Mouse (Mus musculus): ENCODE results near the gene Tspan17. TPM values are rescaled to one million over a fixed set of nuclear protein-coding genes. Genes with fewer than 3 reads are reported as not detected.
A peak's percentile ranks its signal among the peaks of the same experiment; 100 is the strongest.

Gene Tspan17
- total RNA-seq, 1 experiment, result 10.4 TPM

GRCm38 (mm10) chr13:54756156-54756712, 32.9 kb upstream of the Tspan17 start:
- Histone ChIP-seq H3K36me3 (ENCODE audit: control insufficient read depth, insufficient read depth, low read length, poor library complexity, severe bottlenecking) (no peaks in the 10 kb centered on the region), H3K9ac (ENCODE audit: insufficient read depth, low read depth, low read length, poor library complexity, severe bottlenecking) (no peak overlapping the region), H3K27ac (ENCODE audit: insufficient read depth, low read depth, low read length, poor library complexity, severe bottlenecking) (no peak overlapping the region), H3K9me3 (ENCODE audit: control insufficient read depth, insufficient read depth, low read depth, low read length) (no peaks in the 10 kb centered on the region), H3K4me3 (ENCODE audit: insufficient read depth in 1 of 2, low read depth in 1 of 2, low read length in 2 of 2, poor library complexity in 1 of 2, severe bottlenecking in 1 of 2) (no peak overlapping the region), H3K4me1 (ENCODE audit: control insufficient read depth in 2 of 2, insufficient read depth in 2 of 2, low read length in 2 of 2, poor library complexity in 1 of 2) (peaks cover 0 to 7% of the 10 kb centered on the region in 2 experiments; a peak in 2 of 4 replicates)
- no peak for DNase-seq (ENCODE audit: low read depth, low spot score)
- in situ Hi-C loops (cut with MboI; ENCODE audit: low sequenced_read_pairs in 2 of 2, unreplicated experiment in 2 of 2), result no loop called here
- TF ChIP-seq CHD2 (IDR thresholded peaks at IDR 0.05; ENCODE audit: low read depth, low read length) (no peak), MAFK (IDR thresholded peaks at IDR 0.05; ENCODE audit: insufficient read depth, low read depth, low read length) (no peak), ZC3H11A (IDR thresholded peaks at IDR 0.05; ENCODE audit: borderline replicate concordance, low read depth, low read length) (no peak), HCFC1 (IDR thresholded peaks at IDR 0.05; ENCODE audit: borderline replicate concordance, insufficient read depth, low read length) (no peak), ZNF384 (IDR thresholded peaks at IDR 0.05; ENCODE audit: low read depth, low read length) (no peak)

GRCm38 (mm10) chr13:54757093-54757830, 31.9 kb upstream of the Tspan17 start:
- Histone ChIP-seq H3K36me3 (ENCODE audit: control insufficient read depth, insufficient read depth, low read length, poor library complexity, severe bottlenecking) (no peaks in the 10 kb centered on the region), H3K9me3 (ENCODE audit: control insufficient read depth, insufficient read depth, low read depth, low read length) (no peaks in the 10 kb centered on the region), H3K4me1 (ENCODE audit: control insufficient read depth in 2 of 2, insufficient read depth in 2 of 2, low read length in 2 of 2, poor library complexity in 1 of 2) (peaks cover 0 to 7% of the 10 kb centered on the region in 2 experiments; a peak in 2 of 4 replicates), H3K4me3 (ENCODE audit: insufficient read depth in 1 of 2, low read depth in 1 of 2, low read length in 2 of 2, poor library complexity in 1 of 2, severe bottlenecking in 1 of 2) (peak overlapping the region; percentile 65 to 83), H3K9ac (ENCODE audit: insufficient read depth, low read depth, low read length, poor library complexity, severe bottlenecking) (peak overlapping the region; percentile 2; the same call in 1 of the 2 replicates), H3K27ac (ENCODE audit: insufficient read depth, low read depth, low read length, poor library complexity, severe bottlenecking) (no peak overlapping the region)
- in situ Hi-C loops (cut with MboI; ENCODE audit: low sequenced_read_pairs in 2 of 2, unreplicated experiment in 2 of 2), result no loop called here
- TF ChIP-seq ZC3H11A (IDR thresholded peaks at IDR 0.05; ENCODE audit: borderline replicate concordance, low read depth, low read length), result no peak
- DNase-seq (ENCODE audit: low read depth, low spot score), result no peak

- H3K9me3 ChIP-seq (ENCODE audit: control insufficient read depth, insufficient read depth, low read depth, low read length), result no peaks in the 10 kb centered on the region
- in situ Hi-C loops (cut with MboI; ENCODE audit: low sequenced_read_pairs in 2 of 2, unreplicated experiment in 2 of 2), result no loop called here
- no peaks in the 10 kb centered on the region for H3K36me3 ChIP-seq (ENCODE audit: control insufficient read depth, insufficient read depth, low read length, poor library complexity, severe bottlenecking)
- peaks cover 0 to 7% of the 10 kb centered on the region in 2 experiments; a peak in 2 of 4 replicates for H3K4me1 ChIP-seq (ENCODE audit: control insufficient read depth in 2 of 2, insufficient read depth in 2 of 2, low read length in 2 of 2, poor library complexity in 1 of 2)
- TF ChIP-seq HCFC1 (IDR thresholded peaks at IDR 0.05; ENCODE audit: borderline replicate concordance, insufficient read depth, low read length), result no peak; the same call in 1 of the 2 replicates
- TF ChIP-seq ZNF384 (IDR thresholded peaks at IDR 0.05; ENCODE audit: low read depth, low read length), result no peak
- TF ChIP-seq MAFK (IDR thresholded peaks at IDR 0.05; ENCODE audit: insufficient read depth, low read depth, low read length), result 0 out of 2 replicates have a peak, but pooled peaks have one; percentile 2
- TF ChIP-seq CHD2 (IDR thresholded peaks at IDR 0.05; ENCODE audit: low read depth, low read length), result peak; percentile 86; the same call in 1 of the 2 replicates
- no peak for TF ChIP-seq ZC3H11A (IDR thresholded peaks at IDR 0.05; ENCODE audit: borderline replicate concordance, low read depth, low read length)
- H3K4me3 ChIP-seq (ENCODE audit: insufficient read depth in 1 of 2, low read depth in 1 of 2, low read length in 2 of 2, poor library complexity in 1 of 2, severe bottlenecking in 1 of 2), result peak overlapping the region; percentile 65 to 83
- peak; percentile 96 for DNase-seq (ENCODE audit: low read depth, low spot score)
- H3K27ac ChIP-seq (ENCODE audit: insufficient read depth, low read depth, low read length, poor library complexity, severe bottlenecking), result no peak overlapping the region
- H3K9ac ChIP-seq (ENCODE audit: insufficient read depth, low read depth, low read length, poor library complexity, severe bottlenecking), result peak overlapping the region; percentile 24; the same call in 1 of the 2 replicates
Observed at GRCm38 (mm10) chr13:54758045-54758755, 31.0 kb upstream of the Tspan17 start.

- TF ChIP-seq MAFK (IDR thresholded peaks at IDR 0.05; ENCODE audit: insufficient read depth, low read depth, low read length) (no peak), HCFC1 (IDR thresholded peaks at IDR 0.05; ENCODE audit: borderline replicate concordance, insufficient read depth, low read length) (no peak), CHD2 (IDR thresholded peaks at IDR 0.05; ENCODE audit: low read depth, low read length) (no peak), ZNF384 (IDR thresholded peaks at IDR 0.05; ENCODE audit: low read depth, low read length) (no peak), ZC3H11A (IDR thresholded peaks at IDR 0.05; ENCODE audit: borderline replicate concordance, low read depth, low read length) (no peak)
- no peak overlapping the region for H3K27ac ChIP-seq (ENCODE audit: insufficient read depth, low read depth, low read length, poor library complexity, severe bottlenecking)
- H3K9ac ChIP-seq (ENCODE audit: insufficient read depth, low read depth, low read length, poor library complexity, severe bottlenecking), result no peak overlapping the region
- peak overlapping the region; percentile 20 to 46; a peak in 3 of 4 replicates for H3K4me3 ChIP-seq (ENCODE audit: insufficient read depth in 1 of 2, low read depth in 1 of 2, low read length in 2 of 2, poor library complexity in 1 of 2, severe bottlenecking in 1 of 2)
- peaks cover 0 to 7% of the 10 kb centered on the region in 2 experiments; a peak in 2 of 4 replicates for H3K4me1 ChIP-seq (ENCODE audit: control insufficient read depth in 2 of 2, insufficient read depth in 2 of 2, low read length in 2 of 2, poor library complexity in 1 of 2)
- H3K36me3 ChIP-seq (ENCODE audit: control insufficient read depth, insufficient read depth, low read length, poor library complexity, severe bottlenecking), result no peaks in the 10 kb centered on the region
- H3K9me3 ChIP-seq (ENCODE audit: control insufficient read depth, insufficient read depth, low read depth, low read length), result no peaks in the 10 kb centered on the region
- no peak for DNase-seq (ENCODE audit: low read depth, low spot score)
- in situ Hi-C loops (cut with MboI; ENCODE audit: low sequenced_read_pairs in 2 of 2, unreplicated experiment in 2 of 2), result no loop called here
Observed at GRCm38 (mm10) chr13:54758756-54759470, 30.3 kb upstream of the Tspan17 start.

All from ES-E14 (cell line).